Mouse (Mus musculus): ENCODE measurements around the gene Klc1.

GRCm38 (mm10) chr12:111795180-111795895 lies 36.7 kb downstream of the Klc1 start:
- TF ChIP-seq CTCF (IDR thresholded peaks at IDR 0.05; ENCODE audit: borderline replicate concordance, insufficient read depth, low read length), result no peak
- no peak for TF ChIP-seq POLR2A (IDR thresholded peaks at IDR 0.05; ENCODE audit: low read depth, low read length)

Data from embryonic fibroblast, embryonic 13.5 days (primary cell).